Mouse (Mus musculus) hindlimb bud, embryonic 11.5 days (tissue): ENCODE measurements around the gene Rcn3.
"Not testable (repeated sequence)": the region's sequence is repeated elsewhere in the genome, so short reads cannot be mapped to it uniquely, and the experiment has no call there.

Experiments used
- DNase-seq: peaks from one replicate; pipeline ENCODE4 v3.0.0-alpha.2; 2012; ENCODE audit warnings: low read depth, low spot score; ENCODE audit errors: extremely low spot score

The Rcn3 gene

GRCm38 (mm10) chr7:45092048-45092447 is at the start of gene Rcn3:
Gene Rcn3, minus strand, starts transcription at chr7:45092221.
- DNase-seq = peak; percentile 90

- no peak for DNase-seq
Measured at GRCm38 (mm10) chr7:45141319-45141718, 49.3 kb upstream of the Rcn3 start.

- DNase-seq = no peak
Measured at GRCm38 (mm10) chr7:45139904-45140723, 48.1 kb upstream of the Rcn3 start.

GRCm38 (mm10) chr7:45138403-45138802 is 46.4 kb upstream of the Rcn3 start:
- no peak for DNase-seq

- DNase-seq = no peak
Measured at GRCm38 (mm10) chr7:45137171-45138006, 45.4 kb upstream of the Rcn3 start.

GRCm38 (mm10) chr7:45135993-45136567 is 44.1 kb upstream of the Rcn3 start, which contains the start of the genes Gm45713 and Flt3l:
Gene Gm45713, minus strand, starts transcription at chr7:45136231.
Gene Flt3l, minus strand, starts transcription at chr7:45136432.
- no peak for DNase-seq

- no peak for DNase-seq
Measured at GRCm38 (mm10) chr7:45135370-45135769, 43.3 kb upstream of the Rcn3 start.

GRCm38 (mm10) chr7:45134544-45135026 is 42.6 kb upstream of the Rcn3 start:
- no peak for DNase-seq

- DNase-seq = no peak
Measured at GRCm38 (mm10) chr7:45133446-45134159, 41.6 kb upstream of the Rcn3 start.

- no peak for DNase-seq
Measured at GRCm38 (mm10) chr7:45131850-45132249, 39.8 kb upstream of the Rcn3 start.

GRCm38 (mm10) chr7:45129776-45130512 is 37.9 kb upstream of the Rcn3 start:
- no peak for DNase-seq

GRCm38 (mm10) chr7:45129318-45129717 is 37.3 kb upstream of the Rcn3 start:
- DNase-seq = no peak

- peak; percentile 98 for DNase-seq
Measured at GRCm38 (mm10) chr7:45128624-45129246, 36.7 kb upstream of the Rcn3 start, which contains the start of gene Rpl13a. Gene Rpl13a, minus strand, starts transcription at chr7:45128761.

GRCm38 (mm10) chr7:45127700-45128224 is 35.7 kb upstream of the Rcn3 start:
- no peak for DNase-seq

- DNase-seq = no peak
Measured at GRCm38 (mm10) chr7:45126844-45127699, 35.1 kb upstream of the Rcn3 start.

- DNase-seq = no peak
Measured at GRCm38 (mm10) chr7:45126147-45126843, 34.3 kb upstream of the Rcn3 start.

- DNase-seq = not testable (repeated sequence)
Measured at GRCm38 (mm10) chr7:45125649-45126048, 33.6 kb upstream of the Rcn3 start.
